Mouse (Mus musculus): ENCODE measurements at regions not wholly inside any gene's neighbourhood (a gene's known extent, or its start where the extent isn't known, plus 50 kb on each side); places are given as distances from the start of the nearest gene placed in this dataset.

- TF ChIP-seq CTCF (IDR thresholded peaks at IDR 0.05; ENCODE audit: extremely low read depth, insufficient read depth, low read length): no peak
- TF ChIP-seq POLR2A (IDR thresholded peaks at IDR 0.05; ENCODE audit: extremely low read depth, insufficient read depth, low read length): no peak
- Histone ChIP-seq H3K27ac (ENCODE audit: insufficient read depth, low read length) (no peak overlapping the region), H3K4me3 (ENCODE audit: insufficient read depth, low read length) (no peak overlapping the region), H3K4me1 (ENCODE audit: control insufficient read depth, insufficient read depth, low read length) (no peaks in the 10 kb centered on the region)
Observed at GRCm38 (mm10) chr9:31566257-31567007, 102.2 kb upstream of the Tmem45b start.

GRCm38 (mm10) chr9:31564996-31565773 is 100.9 kb upstream of the Tmem45b start:
- Histone ChIP-seq H3K4me3 (ENCODE audit: insufficient read depth, low read length) (no peak overlapping the region), H3K4me1 (ENCODE audit: control insufficient read depth, insufficient read depth, low read length) (no peaks in the 10 kb centered on the region), H3K27ac (ENCODE audit: insufficient read depth, low read length) (no peak overlapping the region)
- TF ChIP-seq POLR2A (IDR thresholded peaks at IDR 0.05; ENCODE audit: extremely low read depth, insufficient read depth, low read length): no peak
- no peak for TF ChIP-seq CTCF (IDR thresholded peaks at IDR 0.05; ENCODE audit: extremely low read depth, insufficient read depth, low read length)

GRCm38 (mm10) chr9:31563541-31563940 is 99.3 kb upstream of the Tmem45b start:
- no peaks in the 10 kb centered on the region for H3K4me1 ChIP-seq (ENCODE audit: control insufficient read depth, insufficient read depth, low read length)
- no peak overlapping the region for H3K4me3 ChIP-seq (ENCODE audit: insufficient read depth, low read length)
- TF ChIP-seq CTCF (IDR thresholded peaks at IDR 0.05; ENCODE audit: extremely low read depth, insufficient read depth, low read length) (no peak), POLR2A (IDR thresholded peaks at IDR 0.05; ENCODE audit: extremely low read depth, insufficient read depth, low read length) (no peak)
- H3K27ac ChIP-seq (ENCODE audit: insufficient read depth, low read length): no peak overlapping the region

- TF ChIP-seq CTCF (IDR thresholded peaks at IDR 0.05; ENCODE audit: extremely low read depth, insufficient read depth, low read length) (no peak), POLR2A (IDR thresholded peaks at IDR 0.05; ENCODE audit: extremely low read depth, insufficient read depth, low read length) (no peak)
- peak overlapping the region; percentile 41; the same call in 1 of the 2 replicates for H3K4me3 ChIP-seq (ENCODE audit: insufficient read depth, low read length)
Observed at GRCm38 (mm10) chr9:31560226-31560556, 95.9 kb upstream of the Tmem45b start.

GRCm38 (mm10) chr9:31559506-31560225 is 95.4 kb upstream of the Tmem45b start:
- H3K4me3 ChIP-seq (ENCODE audit: insufficient read depth, low read length): peak overlapping the region; percentile 41
- H3K4me1 ChIP-seq (ENCODE audit: control insufficient read depth, insufficient read depth, low read length): no peaks in the 10 kb centered on the region
- H3K27ac ChIP-seq (ENCODE audit: insufficient read depth, low read length): no peak overlapping the region
- TF ChIP-seq CTCF (IDR thresholded peaks at IDR 0.05; ENCODE audit: extremely low read depth, insufficient read depth, low read length) (peak; percentile 97), POLR2A (IDR thresholded peaks at IDR 0.05; ENCODE audit: extremely low read depth, insufficient read depth, low read length) (peak; percentile 43; the same call in 1 of the 2 replicates)

More at GRCm38 (mm10) chr9:31560226-31560556, 95.9 kb upstream of the Tmem45b start:
- Histone ChIP-seq H3K4me1 (ENCODE audit: control insufficient read depth, insufficient read depth, low read length) (no peaks in the 10 kb centered on the region), H3K27ac (ENCODE audit: insufficient read depth, low read length) (no peak overlapping the region)

- Histone ChIP-seq H3K27ac (ENCODE audit: insufficient read depth, low read length) (no peak overlapping the region), H3K4me3 (ENCODE audit: insufficient read depth, low read length) (no peak overlapping the region), H3K4me1 (ENCODE audit: control insufficient read depth, insufficient read depth, low read length) (no peaks in the 10 kb centered on the region)
- TF ChIP-seq POLR2A (IDR thresholded peaks at IDR 0.05; ENCODE audit: extremely low read depth, insufficient read depth, low read length): no peak
- no peak for TF ChIP-seq CTCF (IDR thresholded peaks at IDR 0.05; ENCODE audit: extremely low read depth, insufficient read depth, low read length)
Observed at GRCm38 (mm10) chr9:31543691-31544052, 79.4 kb upstream of the Tmem45b start.

- peak; percentile 94 for TF ChIP-seq CTCF (IDR thresholded peaks at IDR 0.05; ENCODE audit: extremely low read depth, insufficient read depth, low read length)
- no peak for TF ChIP-seq POLR2A (IDR thresholded peaks at IDR 0.05; ENCODE audit: extremely low read depth, insufficient read depth, low read length)
- Histone ChIP-seq H3K27ac (ENCODE audit: insufficient read depth, low read length) (no peak overlapping the region), H3K4me1 (ENCODE audit: control insufficient read depth, insufficient read depth, low read length) (no peaks in the 10 kb centered on the region), H3K4me3 (ENCODE audit: insufficient read depth, low read length) (no peak overlapping the region)
Observed at GRCm38 (mm10) chr9:31542909-31543690, 78.8 kb upstream of the Tmem45b start.

- no peak overlapping the region for H3K4me3 ChIP-seq (ENCODE audit: insufficient read depth, low read length)
- no peaks in the 10 kb centered on the region for H3K4me1 ChIP-seq (ENCODE audit: control insufficient read depth, insufficient read depth, low read length)
- no peak overlapping the region for H3K27ac ChIP-seq (ENCODE audit: insufficient read depth, low read length)
- TF ChIP-seq POLR2A (IDR thresholded peaks at IDR 0.05; ENCODE audit: extremely low read depth, insufficient read depth, low read length) (no peak), CTCF (IDR thresholded peaks at IDR 0.05; ENCODE audit: extremely low read depth, insufficient read depth, low read length) (no peak)
Observed at GRCm38 (mm10) chr9:31541615-31542191, 77.4 kb upstream of the Tmem45b start.
